Mouse (Mus musculus): ENCODE measurements around the gene Iyd.

- no peak for TF ChIP-seq USF1 (IDR thresholded peaks at IDR 0.05; ENCODE audit: low read depth)
- no peak for TF ChIP-seq CTCF (IDR thresholded peaks at IDR 0.05; ENCODE audit: control insufficient read depth, insufficient read depth, insufficient read length)
- no peak for TF ChIP-seq MYOD1 (IDR thresholded peaks at IDR 0.05; ENCODE audit: control insufficient read depth, insufficient read length, low read depth)
These were observed 10.2 kb upstream of the Iyd start for GRCm38 (mm10) chr10:3529807-3530206.

All from C2C12 (cell line).